Mouse (Mus musculus) T-helper 2 cell (primary cell): ENCODE measurements around the gene Il18.
"Not testable (repeated sequence)": the region's sequence is repeated elsewhere in the genome, so short reads cannot be mapped to it uniquely, and the experiment has no call there.

ENCODE experiments used
- in situ Hi-C: fragments of 300-600 bp; cut with MboI, MseI; formaldehyde crosslinking; loops from one replicate; pipeline ENCODE4 v1.15.1; 2025; ENCODE audit warnings: high pct_unique_total_duplicates

Il18 gene

DNA sequence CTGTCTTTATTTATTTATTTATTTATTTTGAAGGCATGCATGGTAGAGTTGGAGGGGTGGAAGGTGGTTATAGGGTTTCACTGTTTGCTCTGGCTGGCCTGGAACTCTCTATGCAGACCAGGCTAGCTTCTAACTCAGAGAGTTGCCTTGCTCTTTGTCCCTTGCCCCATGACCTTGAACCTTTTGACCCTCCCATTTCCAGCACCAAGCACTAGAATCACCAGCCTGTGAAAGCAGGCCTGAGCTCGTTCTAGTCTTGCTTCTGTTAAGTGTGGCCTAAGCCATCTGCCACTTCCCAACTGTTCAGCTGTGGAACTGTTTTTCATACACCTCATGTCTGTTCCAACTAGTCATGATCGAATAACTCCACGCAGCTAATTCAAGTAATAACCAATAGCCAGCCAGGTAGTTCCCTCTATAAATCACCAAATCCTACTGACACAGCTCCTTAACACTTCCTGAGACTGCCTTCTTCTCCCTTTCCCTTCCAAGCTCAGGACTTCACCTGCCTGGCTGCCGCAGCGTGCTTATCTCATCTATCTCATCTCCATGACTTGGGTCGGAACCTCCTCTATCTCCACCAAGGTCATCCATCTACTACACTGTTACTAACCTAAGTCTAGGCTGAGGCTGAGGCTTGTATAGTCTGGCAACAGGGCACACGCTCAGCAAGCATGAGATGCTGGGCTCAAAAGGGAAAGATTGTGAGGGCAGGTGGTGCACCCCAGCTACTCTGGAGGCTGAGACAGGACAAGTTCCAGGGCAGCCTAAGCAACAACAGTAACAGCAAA is 47.6 kb downstream of the Il18 start:
- in situ Hi-C loops, result loop anchor here (10.0 kb wide), 1 partner anchor 77 kb away; the partner anchor contains the start of gene Pts

DNA sequence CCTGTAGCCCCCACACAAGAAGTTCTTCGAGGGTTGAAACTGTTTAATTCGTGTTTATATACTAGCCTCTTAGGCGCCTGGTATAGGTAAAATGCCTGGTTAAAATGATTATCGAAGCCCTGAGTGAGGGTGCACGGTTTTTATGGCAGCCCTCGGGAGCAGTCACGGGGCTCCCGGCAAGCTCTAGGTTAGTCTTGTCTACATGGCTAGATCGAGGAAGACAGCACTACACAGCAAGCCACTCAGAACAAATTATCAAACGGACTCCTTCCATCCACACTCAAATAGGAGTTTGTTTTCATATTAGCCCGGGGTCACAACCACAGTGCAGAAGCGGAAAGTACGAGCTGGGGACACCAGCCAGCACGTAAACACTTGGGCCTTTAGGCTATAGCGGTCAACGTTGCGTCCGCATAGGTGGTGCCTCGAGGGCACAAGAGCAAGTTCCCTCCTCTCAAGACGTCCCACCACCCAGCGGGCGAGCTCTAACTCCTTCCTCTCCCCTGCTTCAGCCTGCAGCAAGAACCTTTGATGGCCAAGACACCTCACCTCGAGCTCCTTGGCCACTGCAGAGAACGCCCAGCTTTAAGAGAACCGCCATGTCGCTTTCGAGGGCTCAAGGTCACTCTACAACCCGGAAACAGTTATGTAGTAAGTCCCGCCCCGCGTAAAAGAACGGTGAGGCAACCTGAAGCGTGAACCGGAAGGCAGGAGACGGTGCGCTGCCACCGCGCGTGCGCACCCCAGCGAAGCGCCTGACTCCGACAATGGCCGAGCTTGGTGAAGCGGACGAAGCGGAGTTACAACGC is 48.8 kb downstream of the Il18 start, which contains the start of the genes Sdhd and Timm8b:
Gene Sdhd, minus strand, starts transcription at position 624 of the 809 bp plus-strand sequence.
Gene Timm8b, plus strand, starts transcription at position 722 of the 809 bp plus-strand sequence.
- in situ Hi-C loops, result loop anchor here (10.0 kb wide), 1 partner anchor 79 kb away; the partner anchor contains the start of gene Pts

DNA sequence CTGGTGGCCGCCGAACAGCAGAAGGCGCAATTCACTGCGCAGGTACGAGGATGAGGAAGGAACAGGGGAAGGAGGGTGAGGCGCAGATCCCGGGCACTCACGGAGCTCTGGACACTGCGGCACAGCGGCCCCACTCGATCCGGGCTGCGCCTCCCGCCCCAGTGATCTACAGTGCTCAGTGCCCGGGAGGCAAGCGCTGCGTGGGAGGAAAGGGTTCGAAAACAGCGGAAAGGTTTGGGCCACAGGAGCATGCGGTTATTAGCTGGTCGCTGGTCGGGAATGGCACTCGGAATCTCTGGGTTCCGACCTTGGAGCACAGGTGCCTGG is 49.3 kb downstream of the Il18 start:
- in situ Hi-C loops, result loop anchor here (10.0 kb wide), 1 partner anchor 79 kb away; the partner anchor contains the start of gene Pts

DNA sequence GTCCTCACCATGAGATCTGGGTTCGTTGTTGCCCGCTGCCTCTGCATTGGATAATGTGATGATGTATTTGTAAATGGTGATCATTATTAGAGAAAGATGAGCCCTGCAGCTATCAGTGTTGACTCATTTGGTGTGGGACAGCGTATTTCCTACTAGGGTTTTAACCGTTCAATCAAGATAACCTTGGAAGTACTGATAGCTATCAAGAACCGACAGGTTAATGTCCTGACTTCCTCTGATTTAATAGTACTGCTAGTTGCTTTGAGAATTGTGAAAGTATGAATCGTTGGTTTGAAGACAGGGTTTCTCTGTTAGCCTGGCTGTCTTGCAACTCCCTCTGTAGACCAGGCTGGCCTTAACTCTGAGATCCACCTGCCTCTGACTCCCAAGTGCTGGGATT is 49.7 kb downstream of the Il18 start:
- in situ Hi-C loops, result loop anchor here (10.0 kb wide), 1 partner anchor 80 kb away; the partner anchor contains the start of gene Pts

DNA sequence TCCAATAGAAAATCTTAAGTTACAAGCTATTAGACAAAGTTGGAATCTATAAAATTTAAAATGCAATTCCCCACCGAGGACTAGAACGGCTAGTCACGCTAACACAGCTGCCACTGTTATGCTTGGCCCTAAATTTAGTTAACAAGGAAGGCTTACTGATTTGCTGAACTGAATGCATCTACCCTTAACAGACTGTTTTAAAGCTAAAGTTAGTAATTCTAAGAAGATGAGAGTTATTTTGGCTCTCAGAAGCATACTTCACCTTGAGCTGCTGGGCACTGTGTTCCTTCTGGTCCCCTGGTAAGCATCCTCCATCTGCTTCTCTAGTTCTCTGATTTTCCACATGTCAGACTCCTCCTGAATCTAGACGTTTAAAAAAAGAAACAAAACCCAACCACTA is 57.5 kb downstream of the Il18 start:
- in situ Hi-C loops, result no loop called here

DNA sequence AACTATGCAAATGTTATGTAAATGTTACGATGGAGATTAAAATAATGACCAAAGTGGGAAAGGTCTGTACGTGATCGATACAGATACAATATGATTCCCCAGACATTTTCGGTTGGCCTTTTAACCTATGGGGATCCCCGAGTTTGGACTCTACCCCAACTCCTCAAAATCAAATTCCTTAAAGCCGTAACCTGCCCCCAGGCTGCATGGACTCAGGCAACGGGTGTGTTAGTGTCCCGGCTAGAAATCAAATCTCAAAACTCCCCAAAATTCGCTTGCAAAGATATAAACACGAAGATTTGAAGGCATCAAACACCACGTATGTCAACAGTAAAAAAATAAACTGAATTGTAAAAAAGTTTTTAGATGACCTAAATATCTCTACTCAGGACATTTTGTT is 61.5 kb downstream of the Il18 start:
- in situ Hi-C loops, result no loop called here

DNA sequence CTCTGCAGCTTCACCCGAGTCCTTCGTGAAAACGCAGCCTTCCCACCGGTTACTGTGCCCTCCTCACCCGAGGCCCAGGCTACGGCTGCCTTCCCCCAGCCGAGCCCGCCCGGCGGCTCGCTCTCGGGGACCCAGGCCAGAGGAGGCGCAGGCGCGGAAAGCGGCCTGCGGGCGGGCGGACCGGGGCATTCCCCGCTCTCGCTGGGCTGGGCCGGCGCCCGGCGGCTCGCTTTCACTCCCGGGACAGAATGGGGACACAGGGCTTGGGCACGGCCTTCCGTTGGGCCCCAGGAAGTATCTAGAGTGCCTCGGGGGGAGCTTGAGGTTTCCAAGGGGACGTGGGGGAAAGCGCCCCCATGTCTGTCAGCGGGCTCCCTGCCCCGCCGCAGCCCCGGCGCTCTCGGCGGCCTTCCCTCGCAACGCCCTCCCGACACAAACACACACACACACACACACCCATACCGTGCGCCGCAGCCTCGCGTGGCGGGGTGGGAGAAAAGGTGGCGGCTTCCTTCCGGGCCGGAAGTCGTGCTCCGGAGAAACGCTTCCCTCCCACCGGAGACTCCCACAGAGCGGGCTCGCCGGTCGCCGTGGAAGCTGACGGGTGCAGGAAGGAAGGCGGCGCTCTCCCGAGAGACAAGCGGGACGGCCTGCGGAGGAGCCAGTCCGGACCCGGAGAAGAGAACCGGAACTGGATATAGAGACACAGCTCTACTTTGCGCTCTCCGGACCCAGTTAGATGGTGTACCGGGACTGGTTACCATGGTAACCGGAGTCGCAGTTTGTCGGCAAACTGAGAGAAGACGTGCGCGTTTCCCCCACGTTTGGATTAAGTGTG is 62.4 kb downstream of the Il18 start, which contains the start of the genes Pih1d2 and Nkapd1:
Gene Pih1d2, plus strand, starts transcription at position 556 of the 838 bp plus-strand sequence.
Gene Nkapd1, minus strand, starts transcription at position 699 of the 838 bp plus-strand sequence.
- in situ Hi-C loops, result no loop called here

DNA sequence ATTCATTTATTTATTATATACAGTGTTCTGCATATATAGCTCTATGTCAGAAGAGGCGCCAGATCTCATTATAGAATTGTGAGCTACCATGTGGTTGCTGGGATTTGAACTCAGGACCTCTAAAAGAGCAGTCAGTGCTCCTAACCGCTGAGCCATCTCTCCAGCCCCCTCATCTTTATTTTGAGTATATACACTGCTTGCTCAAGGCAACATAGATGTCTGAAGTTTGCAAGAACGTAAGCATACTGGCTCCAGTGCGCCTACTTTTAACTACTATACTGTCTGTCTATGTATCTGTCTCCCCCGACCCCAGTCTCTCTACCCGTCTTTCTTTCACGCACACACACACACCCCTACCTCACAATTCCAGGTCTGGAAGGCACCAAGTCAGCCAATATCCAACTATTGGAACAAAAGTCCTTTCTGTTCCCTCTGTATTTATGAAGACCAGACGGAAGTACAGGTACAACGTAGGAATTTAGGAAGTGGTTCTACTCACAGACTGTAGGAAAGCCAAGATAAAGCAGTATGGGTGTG is 63.2 kb downstream of the Il18 start:
- in situ Hi-C loops, result no loop called here

DNA sequence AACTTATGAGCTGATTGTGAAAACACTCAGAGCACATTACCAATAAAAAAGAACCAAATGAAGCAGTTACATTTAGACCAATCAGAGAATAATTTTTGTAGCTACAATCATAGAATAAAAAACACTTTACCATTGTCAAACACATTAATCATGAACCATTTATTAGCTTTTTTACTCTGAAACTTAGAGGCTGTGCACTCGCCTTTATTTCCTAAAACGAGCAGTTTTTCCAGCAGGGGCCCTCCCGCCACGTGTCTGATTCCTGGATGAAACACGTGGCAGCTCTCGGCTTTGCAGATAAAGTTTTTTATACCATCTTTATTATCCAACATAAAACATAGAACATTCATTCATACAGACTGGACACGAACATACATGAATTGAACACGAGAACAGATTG is 76.3 kb downstream of the Il18 start:
- in situ Hi-C loops, result not testable (repeated sequence)
